Mouse (Mus musculus) layer of hippocampus, postnatal 10 days (tissue): ENCODE measurements around the gene Pttg1. TPM values are rescaled to one million over a fixed set of nuclear protein-coding genes. Genes with fewer than 3 reads are reported as not detected.

Source experiments
- DNase-seq, 2 experiments: peaks; one replicate each; pipeline ENCODE4 v3.0.0; 2021; ENCODE audit warnings: low spot score in 2 of 2
- total RNA-seq, 2 experiments: library from RNA; stranded (reverse); gene quantifications; 2 replicates each; pipeline ENCODE4 v1.2.3; 2021

Gene Pttg1
- total RNA-seq, 2 experiments from 2014 or later: 21.3 to 23.2 TPM

DNA sequence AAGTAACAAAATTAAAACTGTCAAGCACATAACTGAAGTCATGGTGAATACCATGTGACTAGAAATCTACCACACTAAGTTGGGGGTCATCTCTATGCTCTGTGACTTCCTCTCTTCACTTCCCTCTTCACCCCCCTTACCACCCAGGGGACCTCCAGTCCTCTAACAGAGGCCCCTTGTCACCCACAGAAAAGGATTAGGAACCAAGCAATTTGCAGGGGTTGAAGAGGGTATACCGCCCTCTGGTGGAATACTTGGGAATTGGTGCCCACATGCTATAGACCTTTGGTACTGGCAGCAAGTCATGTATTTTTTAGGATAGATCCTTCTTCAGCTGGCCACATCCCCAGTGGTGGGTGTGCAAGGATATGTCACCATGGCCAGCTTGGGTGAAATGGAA lies 14.6 kb downstream of the Pttg1 start:
- peak; percentile 74 for DNase-seq

DNA sequence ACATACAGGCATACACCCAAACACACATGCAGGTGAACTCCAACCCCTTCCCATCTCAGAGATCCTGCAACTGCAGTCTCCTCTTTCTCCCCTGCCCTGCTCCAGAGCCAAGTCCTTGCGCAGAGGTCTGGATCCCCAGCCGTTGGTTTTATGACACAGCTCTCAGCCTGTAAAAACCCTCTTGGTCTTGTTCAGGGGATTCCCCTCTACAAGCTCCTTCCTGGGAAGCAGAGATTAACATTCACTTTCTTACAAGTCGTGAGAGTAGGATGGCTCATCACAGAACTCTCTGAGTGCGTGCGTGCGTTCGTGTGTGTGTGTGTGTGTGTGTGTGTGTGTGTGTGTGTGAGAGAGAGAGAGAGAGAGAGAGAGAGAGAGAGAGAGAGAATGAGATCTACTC lies 15.8 kb downstream of the Pttg1 start:
- no peak for DNase-seq

DNA sequence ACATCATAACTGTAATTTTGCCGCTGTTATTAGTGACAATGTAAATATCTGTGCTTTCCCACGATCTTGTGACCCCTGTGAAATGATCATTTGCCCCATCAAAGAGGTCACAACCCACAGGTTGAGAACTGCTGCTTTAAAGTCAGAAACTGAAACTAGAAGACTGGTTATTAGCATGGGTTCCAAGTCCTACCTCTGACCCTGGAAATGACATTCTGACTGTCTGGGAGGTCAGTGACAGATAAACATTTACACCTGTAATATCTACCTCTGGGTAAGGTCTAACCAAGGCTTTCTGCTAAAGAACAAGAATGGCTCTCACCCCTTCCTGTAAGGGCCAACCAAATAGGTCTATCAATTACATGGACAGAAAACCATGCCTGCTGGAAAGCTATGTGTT lies 17.2 kb downstream of the Pttg1 start:
- no peak for DNase-seq

DNA sequence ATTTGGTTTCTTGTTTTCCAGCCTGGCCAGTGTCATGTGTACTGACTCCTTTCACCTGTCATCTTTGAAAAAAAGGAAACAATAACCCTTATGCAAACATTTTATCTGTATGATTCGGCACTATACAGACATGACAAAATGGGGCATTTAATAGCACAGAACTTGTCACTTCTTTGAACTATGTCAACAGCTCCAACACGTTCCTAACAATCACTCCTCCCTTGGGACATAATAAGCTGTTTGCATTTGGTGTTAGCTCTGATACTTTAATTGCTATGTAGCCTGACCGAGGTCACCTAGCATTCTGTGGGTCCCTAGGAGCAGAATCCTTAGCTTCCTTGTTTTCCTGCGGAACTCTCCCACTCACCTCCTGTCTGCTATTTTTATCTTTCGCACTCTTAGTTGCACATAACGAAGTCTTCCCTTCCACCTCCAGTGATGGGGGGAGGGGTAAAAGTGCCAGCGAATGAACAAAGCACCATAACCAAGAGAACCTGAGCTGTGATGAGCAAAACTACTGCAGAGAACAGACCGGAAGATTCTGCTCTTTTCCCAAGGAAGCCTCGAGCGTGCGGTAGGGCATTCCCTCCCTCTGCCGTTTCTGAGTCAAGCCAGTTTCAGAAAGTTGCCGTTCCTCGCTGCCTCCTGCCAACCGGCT lies 21.8 kb downstream of the Pttg1 start:
- DNase-seq: no peak

DNA sequence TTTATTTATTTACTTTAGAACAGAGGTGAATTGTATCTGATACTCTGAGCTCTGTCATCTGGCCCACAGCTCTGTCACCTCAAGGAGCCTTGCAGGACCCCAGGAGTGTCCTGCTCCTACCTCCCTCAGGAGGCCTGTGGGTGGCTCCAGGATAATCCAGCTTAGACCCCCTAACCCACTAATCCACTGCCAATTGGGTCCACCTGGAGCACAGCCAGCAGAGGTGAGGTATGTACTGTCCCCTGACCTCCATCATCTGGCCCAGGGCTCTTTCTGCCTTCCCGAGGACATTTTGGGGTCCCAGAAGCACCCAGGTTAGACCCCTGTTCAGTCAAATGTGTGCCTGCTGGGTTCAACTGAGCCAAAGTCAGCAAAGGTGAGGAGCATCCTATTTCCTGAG lies 25.9 kb downstream of the Pttg1 start:
- no peak for DNase-seq

DNA sequence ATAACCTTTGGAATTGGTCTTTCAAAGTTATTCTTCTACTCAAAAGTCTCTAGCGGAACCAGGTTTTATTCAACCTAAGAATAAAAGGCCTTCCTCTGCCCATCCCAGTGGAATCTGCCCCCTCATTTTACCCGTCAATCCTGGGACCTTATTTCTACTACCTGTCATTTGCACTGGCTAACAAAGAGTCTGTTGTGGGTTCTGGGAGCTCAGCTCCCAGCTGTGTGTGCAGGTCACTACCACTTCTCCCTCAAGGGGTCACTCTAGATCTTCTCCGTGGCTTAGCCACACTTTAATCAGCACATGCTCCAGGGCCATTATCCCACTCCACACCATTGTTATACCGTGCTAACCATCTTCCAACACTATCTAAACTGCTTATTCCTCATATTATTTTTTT lies 26.8 kb downstream of the Pttg1 start:
- DNase-seq: no peak

DNA sequence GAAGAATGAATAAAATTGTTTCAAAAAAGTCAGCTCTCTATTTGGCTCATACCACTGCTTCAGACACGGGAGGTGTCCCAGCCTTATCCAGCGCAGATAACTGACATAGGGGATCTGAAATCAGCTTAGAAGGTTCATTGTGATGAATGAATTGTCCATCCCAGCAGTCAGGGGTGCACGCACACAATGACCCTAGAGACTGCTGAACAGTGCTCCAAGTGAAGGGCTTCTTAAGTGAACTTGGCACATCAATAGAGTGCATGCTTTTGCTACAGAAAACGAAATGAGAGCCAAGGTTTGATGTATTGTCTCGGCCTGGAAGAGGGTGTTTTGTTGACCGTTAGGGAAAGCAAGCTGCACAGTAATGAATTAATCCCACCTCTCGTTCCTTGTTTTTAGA lies 29.4 kb downstream of the Pttg1 start:
- DNase-seq: no peak

DNA sequence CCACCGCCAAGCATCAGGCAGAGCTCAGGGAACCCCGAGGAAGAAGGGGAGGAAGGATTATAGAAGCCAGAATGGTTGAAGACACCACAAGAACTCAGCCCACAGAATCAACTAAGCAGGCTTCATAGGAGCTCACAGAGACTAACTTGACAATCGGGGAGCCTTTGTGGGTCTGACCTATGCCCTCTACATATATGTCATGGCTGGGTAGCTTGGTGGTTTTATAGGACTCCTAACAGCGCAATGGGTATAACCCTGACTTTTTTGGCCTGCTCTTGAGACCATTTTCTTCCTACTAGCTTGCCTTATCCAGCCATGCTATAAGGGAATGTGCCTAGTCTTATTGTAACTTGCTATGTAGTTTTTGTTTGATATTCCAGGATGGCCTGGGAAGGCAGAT lies 29.8 kb downstream of the Pttg1 start:
- DNase-seq: no peak

DNA sequence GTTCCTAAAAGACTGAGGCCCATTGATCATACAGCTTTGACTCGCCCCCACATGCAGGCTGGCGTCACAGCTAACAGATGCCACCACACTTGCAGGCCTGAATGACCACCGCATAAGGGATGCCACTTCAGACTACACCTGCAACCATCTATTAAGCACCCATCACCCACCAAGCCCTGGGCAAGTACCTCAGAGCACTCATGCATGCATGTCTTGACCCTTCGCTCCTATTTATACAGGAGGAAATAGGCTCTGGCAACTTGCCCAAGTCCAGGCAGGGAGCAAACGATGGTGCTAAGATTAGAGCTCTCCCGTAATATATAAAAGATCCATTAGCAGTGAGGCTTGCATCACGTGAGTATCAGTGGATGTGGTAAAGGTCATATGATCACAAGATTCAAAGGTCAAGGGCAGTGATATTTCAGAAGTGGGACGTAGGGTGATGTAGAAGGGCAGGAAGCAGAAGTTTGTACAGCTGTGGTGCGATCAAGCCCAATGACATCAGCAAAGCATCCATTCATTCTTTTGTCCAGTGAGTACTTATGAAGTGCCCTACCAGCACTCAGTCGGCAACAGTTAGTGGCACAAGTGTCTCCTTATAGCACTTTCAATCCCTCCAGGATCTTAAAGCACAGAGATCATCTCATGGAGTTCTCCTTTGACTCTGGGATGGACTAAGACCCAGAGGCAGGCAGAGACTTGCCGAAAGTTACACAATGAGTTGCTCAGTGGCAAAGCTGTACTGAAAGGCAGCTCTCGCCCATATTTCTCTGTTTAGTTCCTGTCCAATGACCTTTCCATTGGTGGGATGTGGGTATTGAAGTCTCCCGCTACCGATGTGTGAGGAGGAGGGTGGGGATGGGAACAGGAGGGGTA lies 30.7 kb downstream of the Pttg1 start:
- DNase-seq: no peak

DNA sequence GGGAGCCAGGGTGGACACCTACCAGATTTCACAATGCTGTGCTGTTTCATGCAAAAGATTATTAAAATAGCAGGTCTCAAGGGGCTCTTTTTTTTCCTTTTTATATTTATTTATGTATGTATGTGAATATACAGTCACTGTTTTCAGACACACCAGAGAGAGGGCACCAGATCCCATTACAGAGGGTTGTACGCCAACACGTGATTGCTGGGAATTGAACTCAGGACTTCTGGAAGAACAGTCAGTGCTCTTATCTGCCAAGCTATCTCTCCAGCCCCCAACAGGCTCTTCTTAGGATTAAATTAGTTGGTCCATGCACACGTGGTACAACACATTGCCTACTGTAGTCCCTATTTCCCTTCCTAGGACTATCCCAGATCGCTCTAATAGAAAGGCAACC lies 32.7 kb downstream of the Pttg1 start:
- no peak for DNase-seq

DNA sequence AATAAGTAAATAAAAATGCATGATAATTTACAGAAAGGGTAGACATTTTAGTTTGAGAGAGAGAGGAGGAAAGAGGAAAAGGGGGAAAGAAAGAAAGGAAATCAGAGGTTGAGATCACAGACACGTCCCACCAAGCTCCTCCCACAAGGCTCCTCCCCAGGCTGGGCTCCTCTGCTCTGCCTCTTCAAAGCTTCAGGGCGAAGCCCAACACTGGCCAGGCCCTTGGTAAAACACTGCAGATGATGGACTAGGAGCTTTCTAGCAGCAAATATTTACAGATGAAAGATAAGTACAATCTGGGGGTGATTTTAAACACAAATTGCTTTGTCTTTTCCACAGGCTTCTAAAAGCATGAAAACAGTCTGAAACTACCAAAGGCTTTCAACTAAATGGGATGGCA lies 33.3 kb downstream of the Pttg1 start:
- DNase-seq: no peak

DNA sequence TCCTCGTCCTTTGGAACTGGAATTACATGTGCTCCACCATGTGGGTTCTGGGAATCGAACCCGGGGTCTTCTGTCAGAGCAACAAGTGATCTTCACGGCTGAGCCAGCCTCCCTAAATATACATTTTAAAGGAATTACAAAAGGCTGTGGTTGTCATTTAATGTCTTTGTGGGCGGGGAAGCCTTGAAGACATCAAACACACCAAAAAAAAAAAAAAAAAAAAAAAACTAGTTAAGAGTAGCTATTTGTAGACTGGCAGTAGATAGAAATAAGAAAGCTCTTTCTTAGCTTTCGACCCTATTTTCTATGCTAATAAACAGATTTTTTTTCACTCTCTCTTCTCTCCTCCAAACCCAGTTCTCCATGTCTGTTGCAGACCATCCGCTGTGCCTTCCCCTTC lies 36.9 kb downstream of the Pttg1 start:
- DNase-seq: no peak

DNA sequence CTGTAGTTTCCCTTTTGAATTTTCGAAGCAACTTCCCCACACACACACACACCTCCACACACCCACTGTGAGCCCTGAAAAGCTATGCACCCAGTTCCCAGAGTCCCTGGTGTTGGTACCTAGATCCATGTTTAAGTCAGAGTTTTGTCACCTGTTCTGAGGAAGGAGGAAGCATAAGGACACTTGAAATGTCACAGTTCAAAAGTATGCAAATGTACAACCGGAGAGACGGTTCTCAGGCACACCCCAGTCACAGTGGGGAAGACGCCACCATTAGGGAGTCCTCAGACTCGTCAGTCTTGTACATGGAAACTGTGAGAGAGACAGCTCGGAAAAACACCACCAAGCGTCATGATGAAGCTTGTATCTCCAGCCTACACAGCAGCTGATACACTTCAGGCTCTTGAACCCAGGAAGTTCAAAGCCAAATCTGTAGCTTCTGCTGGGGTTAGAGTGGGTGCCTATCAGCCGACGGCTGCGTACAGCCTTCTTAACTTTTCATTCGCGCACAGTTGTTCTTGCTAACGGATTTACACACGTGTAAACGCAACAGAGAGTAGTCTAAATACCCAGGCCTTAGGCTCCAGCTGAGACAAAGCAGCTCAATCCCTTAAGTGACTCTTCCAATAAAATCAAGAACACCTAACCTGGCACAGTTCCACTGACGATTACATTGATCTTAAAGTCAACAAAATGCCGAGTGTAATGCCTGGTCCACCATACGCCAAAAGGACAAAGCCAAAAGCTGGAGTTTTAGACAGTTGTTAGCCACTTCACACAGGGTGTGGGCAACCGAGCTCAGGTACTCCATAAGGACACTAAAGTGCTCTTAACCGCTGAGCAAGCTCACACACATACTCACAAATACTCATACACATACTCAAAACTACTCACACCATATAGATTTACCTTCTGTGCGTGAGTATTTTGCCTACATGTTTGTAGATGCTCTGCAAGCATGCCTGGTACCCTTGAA lies 37.6 kb downstream of the Pttg1 start:
- no peak for DNase-seq

DNA sequence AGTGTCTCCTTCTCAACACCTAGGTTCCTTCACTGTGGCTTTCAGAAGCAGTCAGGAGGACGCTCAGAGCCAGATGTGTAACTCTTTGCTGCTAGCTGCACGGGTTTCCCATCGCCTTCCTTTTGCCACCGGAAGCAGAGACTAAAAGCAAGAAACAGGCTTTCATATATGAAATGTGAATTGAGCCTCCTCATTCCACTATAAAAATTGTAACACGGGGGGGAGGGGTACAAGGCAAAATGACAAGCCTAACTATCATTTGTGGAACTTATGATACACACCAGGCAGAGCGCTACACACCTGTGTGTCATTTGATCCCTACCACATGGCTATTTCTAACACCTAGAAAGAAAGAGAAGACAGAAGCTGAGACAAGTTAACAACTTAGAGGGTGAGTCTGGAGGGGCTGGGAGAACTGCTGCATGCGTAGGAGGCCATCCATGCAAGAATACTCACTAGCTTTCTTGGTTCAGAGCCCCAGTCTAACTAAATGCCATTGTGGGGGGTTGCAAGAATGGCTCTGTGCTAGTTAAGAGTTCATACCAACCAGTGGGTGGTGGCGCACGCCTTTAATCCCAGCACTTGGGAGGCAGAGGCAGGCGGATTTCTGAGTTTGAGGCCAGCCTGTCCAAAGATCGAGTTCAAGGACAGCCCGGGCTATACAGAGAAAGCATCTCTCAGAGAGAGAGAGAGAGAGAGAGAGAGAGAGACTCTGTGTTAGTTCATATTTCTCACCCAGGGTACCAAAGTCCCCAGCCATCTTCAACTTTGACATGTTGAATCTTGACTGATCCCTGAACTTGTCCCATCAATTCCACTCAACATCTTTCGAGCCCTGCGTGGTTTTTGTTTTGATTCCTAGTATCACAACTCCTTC lies 38.8 kb downstream of the Pttg1 start:
- DNase-seq: no peak

DNA sequence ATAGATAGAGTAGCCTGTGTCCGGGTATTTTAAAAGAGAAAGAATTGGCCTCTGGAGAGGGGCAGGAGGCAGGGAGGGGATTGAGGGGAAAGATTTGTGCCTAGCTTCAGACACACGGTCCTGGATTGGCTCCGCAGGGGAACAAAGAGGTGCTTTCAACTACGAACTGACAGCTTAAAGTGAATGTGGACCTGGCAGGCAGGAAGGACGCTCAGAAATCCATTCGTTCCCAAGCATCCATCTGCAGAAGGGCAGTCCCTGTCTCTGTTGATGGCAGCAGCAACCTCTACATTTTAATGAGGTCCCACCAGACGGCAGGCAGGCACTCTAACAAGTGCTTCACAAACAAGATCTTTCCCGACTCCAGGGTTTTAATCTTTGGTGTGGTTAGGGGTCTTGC lies 40.3 kb downstream of the Pttg1 start:
- DNase-seq: peak; percentile 21 to 39

DNA sequence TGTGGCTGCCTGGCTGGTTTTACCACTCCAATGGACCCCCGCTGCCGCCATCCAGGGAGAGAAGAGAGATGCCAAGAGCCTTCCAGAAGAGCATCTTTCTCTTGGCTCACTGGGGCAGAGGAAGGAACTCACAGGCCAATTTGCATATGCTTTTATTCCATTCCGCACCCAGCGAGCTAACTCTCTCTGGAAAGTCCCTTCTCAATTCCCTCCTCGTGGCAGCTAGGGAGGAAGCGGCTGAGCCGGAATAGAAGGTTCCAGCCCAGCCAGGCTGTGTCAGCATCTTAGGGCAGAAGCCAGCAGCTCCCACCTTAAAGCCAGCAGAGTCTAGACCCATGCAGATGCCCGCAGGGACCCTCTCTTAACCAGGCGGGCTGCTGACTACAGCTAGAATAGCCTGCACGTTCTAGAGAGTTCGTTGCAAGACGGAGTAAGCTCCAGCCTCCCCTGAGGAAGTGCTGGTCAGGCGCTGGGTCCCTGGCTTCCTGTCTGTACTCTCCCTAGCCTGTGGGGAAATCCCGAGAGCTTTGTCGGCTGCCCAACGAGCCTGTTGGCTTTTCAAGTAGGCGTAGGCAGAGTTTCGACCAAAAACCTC lies 40.9 kb downstream of the Pttg1 start:
- DNase-seq: peak; percentile 57 to 60

DNA sequence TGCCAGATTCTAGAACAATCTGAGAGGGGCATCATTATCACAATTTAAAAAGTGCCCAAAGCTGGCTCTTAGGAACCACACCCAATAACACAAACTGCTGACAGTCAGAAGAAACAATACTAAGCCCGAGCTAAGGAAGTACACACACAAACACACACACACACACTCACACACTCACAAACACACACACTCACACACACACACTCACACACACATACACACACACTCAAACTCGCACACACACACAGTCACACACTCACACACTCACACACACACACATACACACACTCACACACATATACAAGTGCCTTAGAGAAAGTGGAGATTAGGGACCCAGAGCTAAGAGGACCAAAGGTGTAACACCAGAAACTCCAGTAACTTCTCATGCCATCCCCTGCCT lies 42.5 kb downstream of the Pttg1 start:
- no peak for DNase-seq

DNA sequence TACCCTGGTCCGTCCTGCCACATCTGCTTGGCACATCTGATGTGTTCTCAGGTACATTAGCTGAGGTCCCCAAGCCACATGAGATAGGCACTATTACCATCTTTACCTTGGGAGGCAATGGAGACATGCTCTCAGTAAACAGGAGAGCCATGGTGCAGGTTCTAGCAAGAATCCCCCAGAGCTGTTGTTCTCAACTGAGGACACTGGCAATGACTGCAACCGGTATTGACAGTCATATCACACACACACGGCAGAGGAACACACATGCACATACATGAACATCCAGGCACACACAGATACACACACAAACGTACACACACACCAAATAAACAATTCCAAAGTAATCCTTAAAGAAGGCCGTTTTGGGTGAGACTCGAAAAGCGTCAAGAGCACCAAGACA lies 45.1 kb downstream of the Pttg1 start:
- no peak for DNase-seq

DNA sequence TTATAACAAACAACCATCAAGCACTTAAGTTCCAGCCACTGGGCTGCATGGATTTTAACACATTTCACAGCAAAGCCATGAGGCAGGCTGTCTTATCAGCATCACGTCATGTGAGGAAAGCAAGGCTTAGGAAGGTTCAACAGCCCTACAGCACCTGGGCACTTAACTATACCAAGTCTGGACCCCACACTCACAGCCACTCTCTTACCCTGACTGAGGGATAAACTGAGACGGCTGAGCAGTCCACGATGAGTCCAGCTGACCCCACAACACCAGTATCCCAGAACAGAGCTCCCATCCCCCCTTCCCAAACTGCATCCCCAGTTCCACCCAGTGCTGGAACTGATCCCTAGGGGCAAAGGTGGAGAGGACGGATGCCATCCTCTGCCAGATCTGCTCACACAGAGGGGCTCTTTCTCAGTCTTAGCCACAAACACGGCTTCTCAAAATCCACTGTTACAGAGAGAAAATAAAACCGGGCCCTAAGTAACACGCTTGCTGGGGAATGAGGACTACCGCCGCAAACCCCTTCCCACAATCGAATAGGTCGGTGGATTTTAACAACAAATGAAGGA lies 46.1 kb downstream of the Pttg1 start:
- DNase-seq: no peak

DNA sequence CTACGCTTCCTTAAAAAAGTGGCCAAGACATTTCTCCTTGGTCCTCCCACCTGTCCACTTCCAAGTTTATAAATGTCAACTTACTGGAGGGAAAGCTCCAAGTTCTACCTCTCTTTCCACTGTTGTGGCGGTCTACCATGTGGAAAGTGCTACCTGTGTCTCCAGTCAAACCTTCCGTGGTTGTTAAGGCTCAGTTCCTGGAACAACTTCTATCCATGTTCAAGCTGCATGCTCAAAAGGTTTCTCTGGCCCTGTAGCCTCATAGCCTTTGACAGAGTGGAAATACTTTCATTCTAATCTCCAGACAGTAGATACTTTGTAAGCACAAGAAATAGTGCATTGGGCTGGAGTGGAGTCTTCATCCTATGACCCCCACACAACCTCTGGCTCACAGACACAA lies 46.6 kb downstream of the Pttg1 start:
- DNase-seq: no peak
